Mouse (Mus musculus): ENCODE measurements around the gene Moap1. TPM values are rescaled to one million over a fixed set of nuclear protein-coding genes. Genes with fewer than 3 reads are reported as not detected.

Moap1 gene
- total RNA-seq, 2 experiments from 2014 or later, result 2.0 to 2.1 TPM

DNA sequence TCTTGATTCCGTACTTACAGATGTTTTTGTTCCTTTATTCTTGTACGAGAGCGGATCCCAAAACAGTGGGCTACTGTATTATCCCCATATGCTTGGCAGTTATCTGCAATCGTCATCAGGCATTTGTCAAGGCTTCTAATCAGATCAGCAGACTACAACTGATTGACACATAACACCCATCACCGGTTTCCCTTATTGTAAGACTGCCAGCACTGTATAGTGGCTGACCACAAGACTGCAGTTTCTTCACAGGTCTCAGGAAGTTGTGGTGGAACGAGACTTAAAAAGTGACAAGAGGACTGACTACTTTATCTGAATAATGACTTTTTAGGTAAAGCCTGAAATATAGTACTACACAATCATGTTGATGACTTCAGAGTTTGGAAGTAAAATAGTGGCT lies 1.4 kb upstream of the Moap1 start:
- no peak for ATAC-seq (replicated peaks; ENCODE audit: low FRiP score, poor library complexity, severe bottlenecking)

GRCm38 (mm10) chr12:102743036-102743588 lies 349 bp downstream of the Moap1 start:
- peak; percentile 70 for ATAC-seq (replicated peaks; ENCODE audit: low FRiP score, poor library complexity, severe bottlenecking)

DNA sequence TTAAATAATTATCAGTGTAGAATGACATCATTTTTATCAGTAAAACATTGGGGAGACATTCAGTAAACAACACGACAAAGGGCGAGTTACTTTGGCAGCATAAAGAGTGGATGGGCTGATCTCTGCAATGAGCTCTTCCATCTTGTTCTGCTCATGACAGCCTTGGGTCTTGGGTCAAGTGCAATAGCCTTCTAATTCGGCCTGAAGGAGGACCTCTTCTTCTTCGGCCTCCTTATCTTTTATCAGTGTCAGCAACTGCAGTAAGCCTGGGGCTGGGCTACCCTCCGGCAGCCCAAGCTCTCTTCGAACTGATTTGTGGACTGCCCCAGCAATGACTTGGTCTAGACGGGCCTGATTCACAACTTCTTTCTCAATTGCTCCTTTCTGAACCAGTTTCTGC lies 1.4 kb downstream of the Moap1 start:
- ATAC-seq (replicated peaks; ENCODE audit: low FRiP score, poor library complexity, severe bottlenecking), result no peak

DNA sequence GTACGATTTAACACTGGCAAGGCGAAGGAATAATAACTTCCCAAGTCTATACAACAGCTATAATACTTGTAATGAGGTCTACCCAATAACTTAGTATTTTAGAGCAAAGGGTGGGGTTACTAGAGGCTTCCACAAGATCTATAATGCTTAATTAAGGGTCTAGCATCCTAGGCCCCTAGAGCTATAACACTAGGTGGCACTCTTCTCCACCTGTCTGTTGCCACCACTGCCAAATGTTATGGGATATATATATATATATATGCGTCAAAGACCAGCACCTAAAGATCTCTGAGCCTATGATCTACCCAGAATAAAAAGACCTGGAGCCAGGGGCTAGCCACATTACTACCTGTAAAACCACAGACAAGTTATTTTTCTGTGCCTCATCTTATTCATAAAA lies 3.2 kb downstream of the Moap1 start:
- ATAC-seq (replicated peaks; ENCODE audit: low FRiP score, poor library complexity, severe bottlenecking), result no peak

DNA sequence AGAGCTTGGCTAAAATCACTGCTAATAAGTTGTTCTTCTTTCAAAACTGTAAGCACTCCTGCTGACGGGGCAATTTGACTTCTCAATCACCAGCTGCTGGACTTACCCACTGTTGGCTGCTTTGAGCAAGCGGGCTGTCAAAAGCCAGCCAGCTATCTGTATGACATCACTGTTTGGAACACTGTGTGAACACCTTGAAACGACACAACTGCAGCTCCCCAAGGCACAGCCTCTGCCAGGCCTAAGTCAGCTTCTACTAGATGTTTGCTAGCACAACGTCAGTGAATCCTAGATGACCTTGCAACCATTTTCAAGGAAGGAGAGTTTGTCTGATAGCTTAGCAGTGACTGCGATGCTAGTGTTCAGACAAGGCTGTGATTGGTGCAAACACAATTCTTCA lies 4.4 kb downstream of the Moap1 start:
- no peak for ATAC-seq (replicated peaks; ENCODE audit: low FRiP score, poor library complexity, severe bottlenecking)

GRCm38 (mm10) chr12:102733381-102733780 lies 10.1 kb downstream of the Moap1 start:
- peak; percentile 77 for ATAC-seq (replicated peaks; ENCODE audit: low FRiP score, poor library complexity, severe bottlenecking)

- ATAC-seq (replicated peaks; ENCODE audit: low FRiP score, poor library complexity, severe bottlenecking), result no peak
Measured at GRCm38 (mm10) chr12:102730798-102731619, 12.5 kb downstream of the Moap1 start.

- ATAC-seq (replicated peaks; ENCODE audit: low FRiP score, poor library complexity, severe bottlenecking), result 0 out of 2 replicates have a peak, but pooled peaks have one; percentile 62
Measured at GRCm38 (mm10) chr12:102729855-102730797, 13.3 kb downstream of the Moap1 start.

- no peak for ATAC-seq (replicated peaks; ENCODE audit: low FRiP score, poor library complexity, severe bottlenecking)
Measured at GRCm38 (mm10) chr12:102725761-102726175, 17.7 kb downstream of the Moap1 start.

GRCm38 (mm10) chr12:102725146-102725545 lies 18.3 kb downstream of the Moap1 start:
- ATAC-seq (replicated peaks; ENCODE audit: low FRiP score, poor library complexity, severe bottlenecking), result no peak

- no peak for ATAC-seq (replicated peaks; ENCODE audit: low FRiP score, poor library complexity, severe bottlenecking)
Measured at GRCm38 (mm10) chr12:102723861-102724260, 19.6 kb downstream of the Moap1 start.

DNA sequence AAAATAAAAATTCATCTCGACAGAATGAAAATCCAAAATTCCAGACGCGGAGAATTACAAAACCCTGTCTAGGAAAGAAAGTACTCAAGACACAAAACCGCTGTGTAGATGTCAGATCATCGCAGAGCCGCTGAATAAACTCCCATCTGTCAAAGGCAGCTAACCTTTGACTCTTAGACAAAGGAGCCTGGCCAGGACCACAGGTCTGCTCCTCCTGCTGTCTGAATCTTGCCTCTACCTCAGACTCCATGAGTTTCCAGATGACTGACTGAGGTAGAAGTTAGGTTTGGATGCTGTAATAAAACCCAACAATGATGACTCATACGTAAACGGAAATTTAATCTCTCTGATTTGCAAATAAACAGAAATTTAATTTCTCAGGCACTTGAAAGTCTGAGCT lies 20.5 kb downstream of the Moap1 start:
- ATAC-seq (replicated peaks; ENCODE audit: low FRiP score, poor library complexity, severe bottlenecking), result no peak

DNA sequence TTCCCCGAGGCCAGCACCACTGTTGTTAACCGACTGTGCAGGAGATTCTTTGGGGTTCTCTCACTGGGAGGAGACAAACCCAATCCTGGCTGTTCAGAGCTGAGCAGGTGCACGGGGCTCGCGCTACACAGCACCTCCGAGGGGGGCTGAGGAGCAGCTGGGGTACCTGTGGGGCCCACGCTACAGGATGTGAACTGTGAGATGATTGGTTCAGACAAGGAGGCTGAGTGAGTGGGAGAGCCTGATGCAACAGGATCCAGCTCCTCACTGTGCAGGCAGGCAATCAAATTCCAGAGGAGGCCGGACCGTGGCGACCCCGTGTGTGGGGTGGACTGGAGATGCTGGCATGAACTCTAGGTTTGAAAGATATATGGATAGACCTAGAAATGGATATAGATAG lies 21.0 kb downstream of the Moap1 start:
- ATAC-seq (replicated peaks; ENCODE audit: low FRiP score, poor library complexity, severe bottlenecking), result no peak

GRCm38 (mm10) chr12:102719552-102720315 lies 23.7 kb downstream of the Moap1 start:
- no peak for ATAC-seq (replicated peaks; ENCODE audit: low FRiP score, poor library complexity, severe bottlenecking)

GRCm38 (mm10) chr12:102714654-102715395 lies 28.6 kb downstream of the Moap1 start:
- ATAC-seq (replicated peaks; ENCODE audit: low FRiP score, poor library complexity, severe bottlenecking), result no peak

DNA sequence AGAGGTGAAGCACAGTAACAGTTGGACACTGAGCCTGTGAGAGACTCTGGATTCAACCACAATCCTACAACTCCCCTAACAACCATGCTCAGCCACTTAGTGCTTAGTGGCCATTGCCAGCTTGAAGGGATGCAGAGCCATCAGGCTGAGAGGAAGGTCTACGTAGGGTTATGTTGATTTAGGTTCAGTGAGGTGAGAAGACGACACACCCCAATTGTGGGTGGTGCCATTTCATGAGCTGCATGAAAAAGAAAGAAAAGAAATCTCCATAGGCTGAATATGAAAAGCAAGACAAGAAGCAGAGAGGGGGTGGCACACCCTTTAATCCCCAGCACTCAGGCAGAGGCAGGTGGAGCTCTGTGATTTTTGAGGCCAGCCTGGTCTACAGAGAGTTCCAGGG lies 29.3 kb downstream of the Moap1 start:
- ATAC-seq (replicated peaks; ENCODE audit: low FRiP score, poor library complexity, severe bottlenecking), result no peak

DNA sequence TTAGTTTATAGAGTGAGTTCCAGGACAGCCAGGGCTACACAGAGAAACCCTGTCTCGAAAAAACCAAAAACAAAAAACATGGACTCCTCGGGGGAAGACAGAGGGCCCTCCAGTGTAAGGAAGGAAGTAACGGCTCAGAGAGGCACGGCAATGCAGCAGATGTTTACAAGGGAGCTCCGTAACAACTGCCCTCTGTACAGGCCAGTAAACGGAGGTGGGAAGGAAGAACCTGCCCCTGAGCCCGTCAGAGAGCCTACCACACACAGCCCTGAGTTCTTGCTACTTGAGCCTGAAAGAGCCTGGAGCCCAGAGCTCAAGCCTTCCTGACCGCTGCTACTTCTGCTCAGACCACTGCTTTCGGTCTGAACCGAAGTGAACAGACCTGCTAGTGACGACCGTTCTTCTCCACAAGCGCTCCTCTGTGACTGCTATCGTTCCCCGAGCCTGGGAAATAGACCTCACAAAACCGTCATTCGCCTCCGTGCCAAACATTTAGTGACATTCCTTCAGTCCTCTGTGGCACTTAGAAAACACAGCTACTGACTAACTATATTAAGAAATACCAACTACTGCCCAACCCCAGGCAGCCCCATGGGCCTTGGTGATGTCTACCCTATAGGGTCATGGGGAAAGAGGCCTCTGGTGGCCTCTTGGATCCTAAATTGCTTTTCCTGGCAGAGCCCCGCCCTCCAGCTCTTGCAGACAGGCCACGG lies 30.2 kb downstream of the Moap1 start:
- ATAC-seq (replicated peaks; ENCODE audit: low FRiP score, poor library complexity, severe bottlenecking), result no peak

DNA sequence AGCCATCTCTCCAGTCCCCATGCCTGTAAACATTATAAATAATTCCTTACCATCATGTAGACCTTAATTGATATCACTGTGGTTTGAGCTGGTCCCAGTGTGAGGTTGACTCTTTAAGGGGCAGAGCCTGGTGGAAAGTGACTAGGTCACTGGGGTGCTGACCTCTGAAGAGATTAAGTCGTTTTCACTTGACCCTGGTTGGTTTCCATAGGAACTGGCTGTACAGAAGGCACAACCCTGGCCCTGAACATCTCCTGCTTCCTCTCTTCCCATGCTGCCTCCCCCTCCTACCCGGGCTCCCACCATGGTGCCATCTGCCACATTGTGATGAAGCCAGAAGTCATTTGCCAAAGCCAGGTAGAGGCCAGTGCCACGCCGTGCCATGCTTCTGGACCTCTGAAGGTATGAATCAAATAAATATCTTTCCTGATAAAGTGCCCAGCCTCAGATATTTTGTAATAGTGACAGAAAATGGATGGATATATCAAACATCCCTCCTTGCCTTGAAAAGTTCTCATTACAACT lies 32.5 kb downstream of the Moap1 start:
- no peak for ATAC-seq (replicated peaks; ENCODE audit: low FRiP score, poor library complexity, severe bottlenecking)
